In genomic region chr10:40984600-40984999, GRCm38 (mm10) we compare ENCODE assay signal across 14 mouse cellular contexts.
"Had no signal": no experiment of that assay in that cellular context is flagged by ENCODE, and none has a peak within 500 bp of the region (broad histone marks: within the 10 kb centered on the region; RNA-seq: fewer than 3 reads in every experiment).

No protein-coding gene starts in this region.

- H3K27ac ChIP-seq: left cerebral cortex, adult 2 months; liver, embryonic 13.5 days; midbrain, embryonic 13.5 days; stomach, embryonic 15.5 days had no signal

- H3K36me3 ChIP-seq: liver, embryonic 13.5 days; midbrain, embryonic 13.5 days; stomach, embryonic 15.5 days had no signal

- H3K4me3 ChIP-seq: left cerebral cortex, adult 2 months; liver, embryonic 13.5 days; midbrain, embryonic 13.5 days; stomach, embryonic 15.5 days had no signal

- H3K9ac ChIP-seq: liver, embryonic 13.5 days; midbrain, embryonic 13.5 days; stomach, embryonic 15.5 days had no signal

- H3K27me3 ChIP-seq: liver, embryonic 13.5 days; midbrain, embryonic 13.5 days; stomach, embryonic 15.5 days had no signal

- H3K9me3 ChIP-seq: liver, embryonic 13.5 days; midbrain, embryonic 13.5 days; stomach, embryonic 15.5 days had no signal

- H3K4me1 ChIP-seq: liver, embryonic 13.5 days had no signal

- DNase-seq: kidney, adult 18-20 months; kidney, adult 9 months; kidney, postnatal 14 days; layer of hippocampus, postnatal 36 days; liver, embryonic 13.5 days; lung, adult 2 months; lung, postnatal 14 days; right cerebral cortex, postnatal 25 days; spleen, adult 18-20 months; thymus, postnatal 25 days had no signal

- ATAC-seq: intestine, embryonic 16.5 days had no signal

- H3K4me2 ChIP-seq: liver, embryonic 13.5 days; stomach, embryonic 15.5 days had no signal
